Mouse (Mus musculus) urinary bladder, postnatal 36 days (tissue): ENCODE measurements at regions not wholly inside any gene's neighbourhood (a gene's known extent, or its start where the extent isn't known, plus 50 kb on each side); places are given as distances from the start of the nearest gene placed in this dataset.
A peak's percentile ranks its signal among the peaks of the same experiment; 100 is the strongest.

Experiments used
- DNase-seq, 2 experiments: peaks; one replicate each; pipeline ENCODE4 v3.0.0; 2022; ENCODE audit warnings: low spot score in 2 of 2, mixed read lengths in 1 of 2

- no peak for DNase-seq
These were observed 79.2 kb downstream of the 1700020N01Rik start for GRCm38 (mm10) chr10:21672171-21672570.

DNA sequence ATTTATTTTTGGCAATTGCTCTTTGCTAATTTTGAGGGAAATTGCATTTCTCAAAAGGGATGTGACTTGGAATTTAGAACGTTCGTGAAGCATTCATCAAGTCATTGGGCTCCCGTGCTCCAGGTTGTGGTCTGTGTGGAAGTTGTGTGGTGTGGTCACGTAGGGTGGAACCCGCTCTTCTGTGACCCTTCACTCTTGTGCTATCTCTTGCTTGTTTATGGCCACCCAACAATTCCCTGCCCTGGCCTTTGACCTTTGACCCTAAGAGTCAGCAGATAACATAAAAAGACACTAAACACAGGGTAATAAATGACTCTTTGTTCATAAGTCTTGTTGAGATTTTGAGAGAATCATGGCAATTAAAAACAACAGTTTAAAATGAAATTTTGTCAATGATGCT, 79.7 kb downstream of the 1700020N01Rik start:
- no peak for DNase-seq

GRCm38 (mm10) chr10:21673831-21674230, 80.9 kb downstream of the 1700020N01Rik start:
- no peak for DNase-seq

DNA sequence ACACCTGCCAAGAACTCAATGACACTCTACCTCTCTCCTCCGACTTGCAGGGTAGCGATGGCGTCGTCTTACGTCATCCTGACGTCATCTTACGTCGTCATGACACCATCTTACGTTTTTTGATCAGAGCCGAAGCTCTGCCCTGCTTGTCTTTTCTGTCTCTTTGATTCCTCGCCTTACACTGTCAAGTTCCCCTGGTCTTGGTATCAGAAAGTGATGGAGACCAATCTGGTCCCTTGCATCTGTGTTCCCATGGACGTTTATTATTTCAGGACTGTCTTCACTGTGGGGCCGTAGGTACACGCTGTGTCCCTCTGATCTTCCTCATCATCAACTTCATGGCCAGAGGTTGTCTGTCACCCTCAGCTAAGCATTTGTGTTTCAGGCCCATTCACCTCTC, 82.8 kb downstream of the 1700020N01Rik start:
- DNase-seq, result no peak

GRCm38 (mm10) chr10:21677911-21678310, 85.0 kb downstream of the 1700020N01Rik start:
- DNase-seq, result no peak

DNA sequence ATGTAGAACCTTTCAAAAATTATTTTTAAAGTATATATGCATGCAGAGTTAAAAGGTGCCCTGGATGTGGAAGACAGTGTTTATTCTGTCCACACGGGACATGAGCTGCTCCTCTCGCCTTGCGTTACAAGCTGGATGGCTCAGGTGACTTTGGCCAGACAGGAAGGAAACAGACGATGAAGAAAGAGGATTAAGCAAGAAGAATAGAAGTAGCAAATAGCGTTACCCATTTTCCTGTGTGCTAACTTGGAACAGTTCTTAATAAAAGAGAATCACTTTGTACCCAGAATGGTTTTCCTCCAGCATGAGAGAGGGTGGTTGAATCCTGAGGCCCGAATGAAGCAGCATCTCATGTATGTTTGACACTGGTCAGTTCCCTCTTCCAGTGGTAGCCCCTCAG, 85.4 kb downstream of the 1700020N01Rik start:
- no peak for DNase-seq

- peak in 1 of 2 experiments; percentile 56 for DNase-seq
These were observed 86.0 kb downstream of the 1700020N01Rik start for GRCm38 (mm10) chr10:21678811-21679451.

GRCm38 (mm10) chr10:21680789-21681188, 87.8 kb downstream of the 1700020N01Rik start:
- no peak for DNase-seq

DNA sequence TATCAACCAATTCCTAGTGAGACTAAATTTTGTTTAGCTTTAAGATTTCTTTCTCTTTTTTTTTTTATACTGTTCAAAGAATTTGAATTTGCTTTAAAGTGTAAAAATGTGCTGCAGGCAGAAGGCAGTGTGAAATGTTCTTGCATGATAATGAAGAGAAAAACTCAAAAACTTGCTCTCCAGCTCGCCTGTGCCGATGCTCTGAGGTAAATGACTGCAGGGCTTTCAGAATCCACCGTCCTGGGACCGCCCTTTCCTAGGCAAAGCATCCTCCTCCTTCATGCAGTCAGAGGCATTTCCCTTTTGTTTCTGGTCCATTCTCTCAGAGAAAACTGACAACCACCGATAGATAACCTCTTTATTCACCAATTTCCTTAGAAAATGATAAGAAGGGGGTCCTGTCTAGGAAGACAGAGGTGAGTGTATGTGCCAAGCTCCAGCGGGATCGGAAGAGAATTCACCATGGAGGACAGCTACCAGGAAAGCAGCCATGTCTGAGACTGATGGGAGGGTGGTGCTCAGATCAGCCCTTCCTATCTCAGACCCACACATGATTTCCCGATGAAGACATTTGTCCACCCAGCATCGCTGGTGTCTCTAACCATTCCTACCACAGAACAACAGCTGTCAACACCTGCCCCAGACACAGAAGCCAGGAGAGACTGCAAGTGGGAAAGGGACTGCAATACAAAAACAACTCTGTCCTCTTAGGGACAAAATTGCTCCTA, 91.5 kb downstream of the 1700020N01Rik start:
- DNase-seq, result no peak

DNA sequence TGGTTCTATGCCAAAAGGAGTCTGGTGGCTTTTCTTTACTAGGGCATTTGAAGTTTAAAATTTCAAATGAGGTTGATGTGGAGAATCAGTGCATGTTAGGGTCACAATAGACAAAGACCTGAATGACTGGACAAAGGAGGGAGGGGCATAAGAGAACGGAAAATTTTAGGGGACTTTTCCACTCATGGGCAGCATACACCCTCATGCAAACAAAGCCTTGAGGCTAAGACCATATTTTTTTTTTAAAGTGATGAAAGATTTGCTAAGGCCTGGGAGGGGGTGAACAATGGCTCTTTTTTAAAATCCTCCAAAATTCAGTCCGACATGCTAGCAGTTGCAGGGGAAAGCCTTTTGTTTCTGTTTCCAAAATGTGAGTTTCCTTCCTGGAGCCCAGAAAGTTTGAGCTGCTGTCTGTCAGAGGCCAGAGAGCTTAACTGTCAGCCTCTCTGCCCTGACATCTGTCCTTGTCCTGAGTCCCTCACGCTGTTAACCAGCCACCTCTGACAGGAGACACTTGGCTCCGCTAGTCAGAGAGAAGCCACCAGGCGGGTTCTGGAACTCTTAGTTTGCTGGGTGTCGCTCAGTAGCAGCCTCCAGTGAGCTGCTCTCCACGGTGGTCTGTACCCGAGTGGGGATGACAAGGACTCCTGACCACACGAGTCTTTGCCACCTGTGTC, 92.3 kb downstream of the 1700020N01Rik start:
- peak; percentile 19 to 40 for DNase-seq

GRCm38 (mm10) chr10:21686060-21686459, 93.1 kb downstream of the 1700020N01Rik start:
- DNase-seq, result peak; percentile 53 to 61

DNA sequence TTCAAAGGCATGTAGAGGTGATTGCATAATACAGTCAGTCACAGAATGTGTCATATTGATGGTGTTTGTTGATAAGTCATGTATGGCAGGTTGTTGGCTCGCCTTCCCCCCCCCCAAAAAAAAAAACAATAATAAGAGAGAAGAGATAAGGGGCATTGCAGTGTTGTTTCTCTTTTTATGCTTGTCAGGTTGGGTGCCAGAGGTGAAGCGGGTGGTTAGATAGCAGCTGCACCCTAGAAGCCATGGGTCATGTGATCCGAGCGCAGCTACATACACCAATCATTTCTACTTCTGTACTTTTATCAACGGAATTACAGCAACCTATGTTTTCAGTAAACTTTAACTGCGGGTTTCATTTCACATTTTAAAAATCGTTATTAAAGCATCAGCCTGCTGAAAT, 94.5 kb downstream of the 1700020N01Rik start:
- no peak for DNase-seq

DNA sequence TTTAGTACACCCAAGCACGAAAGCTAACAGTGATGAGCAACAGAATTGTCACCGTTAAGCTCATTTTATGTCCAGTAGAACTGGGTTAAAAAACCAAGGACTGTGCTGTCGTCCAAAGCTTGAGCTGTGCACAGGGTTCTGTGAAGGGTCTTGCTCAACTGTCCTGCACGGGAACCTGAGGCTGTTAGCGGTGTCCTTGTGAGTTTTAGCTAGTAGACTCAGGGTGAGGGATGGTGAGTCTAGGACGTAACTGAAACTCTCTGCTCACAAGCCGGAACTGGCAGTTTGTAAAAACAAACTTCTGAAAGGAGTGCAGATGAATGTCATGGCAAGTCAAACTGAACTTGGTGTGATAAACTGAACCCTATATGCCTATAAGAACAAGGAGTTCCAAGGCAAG, 95.6 kb downstream of the 1700020N01Rik start:
- DNase-seq, result no peak

- no peak for DNase-seq
These were observed 96.9 kb downstream of the 1700020N01Rik start for GRCm38 (mm10) chr10:21689847-21690269.

GRCm38 (mm10) chr10:21695185-21695584, 102.2 kb downstream of the 1700020N01Rik start:
- no peak for DNase-seq

- DNase-seq, result no peak
These were observed 103.7 kb downstream of the 1700020N01Rik start for GRCm38 (mm10) chr10:21696671-21697070.

DNA sequence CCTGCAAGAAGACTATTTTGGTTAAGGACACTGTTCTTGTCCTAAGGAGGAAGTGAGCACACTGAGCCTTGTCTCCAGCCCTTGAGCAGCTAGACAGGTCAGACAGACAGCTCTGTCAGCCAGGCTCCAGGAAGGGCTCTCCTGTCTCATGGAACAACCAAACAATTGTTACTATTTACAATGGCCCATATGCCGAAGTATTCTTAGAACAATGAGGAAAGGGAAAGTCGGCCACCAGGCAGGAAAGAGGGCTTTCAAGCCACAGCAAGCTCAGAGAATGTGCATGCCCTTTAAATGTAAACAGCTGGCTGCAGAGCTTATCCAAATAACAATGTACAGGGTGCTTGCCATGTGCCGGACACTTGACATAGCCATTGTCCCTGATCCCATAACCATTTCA, 108.6 kb downstream of the 1700020N01Rik start:
- peak; percentile 19 to 30 for DNase-seq

- DNase-seq, result no peak
These were observed 109.2 kb downstream of the 1700020N01Rik start for GRCm38 (mm10) chr10:21702134-21702533.

- no peak for DNase-seq
These were observed 118.9 kb downstream of the 1700020N01Rik start for GRCm38 (mm10) chr10:21711866-21712265.

DNA sequence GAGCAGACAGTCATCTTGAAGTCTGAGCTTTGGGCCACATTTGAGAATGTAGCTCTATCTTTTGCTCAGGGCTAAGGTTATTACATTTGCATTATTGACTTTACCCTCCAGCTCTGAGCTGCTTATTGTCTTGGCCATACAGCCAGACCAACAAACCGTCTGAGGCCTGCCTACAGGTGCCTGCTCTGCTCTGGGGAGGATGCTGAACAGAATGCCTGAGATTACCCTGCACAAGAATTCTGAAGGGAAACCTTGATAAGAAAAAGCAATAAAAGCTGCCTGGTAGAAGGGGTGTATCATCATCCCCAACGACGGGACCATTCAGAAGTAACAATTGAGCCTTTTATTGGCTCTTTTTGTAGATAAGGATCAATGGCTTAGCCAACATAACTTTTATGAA, 119.9 kb downstream of the 1700020N01Rik start:
- DNase-seq, result no peak

GRCm38 (mm10) chr10:21715436-21715835, 122.5 kb downstream of the 1700020N01Rik start:
- no peak for DNase-seq

DNA sequence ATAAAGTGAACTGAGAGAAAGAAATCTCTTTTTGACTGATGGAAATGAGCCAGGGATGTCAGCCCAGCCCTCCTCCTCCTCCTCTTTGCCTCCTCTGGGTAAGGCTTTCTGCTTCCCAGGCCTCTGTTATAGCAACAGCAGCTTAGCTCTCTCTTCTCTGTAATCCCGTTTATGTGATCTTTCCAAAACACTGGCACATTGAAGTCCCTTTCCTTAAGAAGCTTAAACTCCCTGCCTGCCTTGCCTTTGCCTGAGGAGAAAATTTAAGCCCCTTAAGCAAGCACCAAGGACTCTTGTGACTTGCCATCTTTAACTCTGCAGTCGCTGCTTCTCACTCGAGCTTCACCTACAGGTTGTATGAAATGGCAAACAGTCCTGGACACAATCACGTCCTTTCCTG, 125.2 kb downstream of the 1700020N01Rik start:
- DNase-seq, result no peak

DNA sequence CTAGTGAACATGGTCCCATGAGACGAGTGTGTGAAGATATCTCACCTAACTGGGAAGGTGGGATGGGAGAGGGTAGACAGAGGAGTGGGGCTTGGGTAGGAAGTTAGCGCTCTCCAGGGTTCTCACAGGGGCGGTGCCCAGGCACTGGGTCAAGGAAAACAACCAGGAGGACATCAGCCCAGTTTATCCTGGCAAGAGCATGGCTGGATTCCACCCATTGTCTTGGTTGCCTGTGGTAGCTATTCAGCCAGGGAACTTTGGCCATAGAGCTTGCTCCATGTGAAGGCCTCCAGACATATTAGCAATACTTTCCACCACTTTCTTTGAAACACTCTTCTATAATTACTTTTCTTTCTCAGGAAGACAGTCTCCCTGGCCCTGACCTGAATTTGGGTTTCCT, 131.4 kb downstream of the 1700020N01Rik start:
- DNase-seq, result no peak
